Mouse (Mus musculus) myocyte (in vitro differentiated cells): ENCODE data around the gene Tnxb.

Experiments used
- POLR2A ChIP-seq: IDR thresholded peaks from one replicate; pipeline ENCODE4 v1.6.1; 2011; ENCODE audit warnings: low read depth, mild to moderate bottlenecking, control low read depth, moderate library complexity; ENCODE audit not compliant: insufficient read length
- SRF ChIP-seq: IDR thresholded peaks from one replicate; pipeline ENCODE4 v1.6.1; 2011; ENCODE audit warnings: low read depth; ENCODE audit not compliant: control insufficient read depth, insufficient read length

DNA sequence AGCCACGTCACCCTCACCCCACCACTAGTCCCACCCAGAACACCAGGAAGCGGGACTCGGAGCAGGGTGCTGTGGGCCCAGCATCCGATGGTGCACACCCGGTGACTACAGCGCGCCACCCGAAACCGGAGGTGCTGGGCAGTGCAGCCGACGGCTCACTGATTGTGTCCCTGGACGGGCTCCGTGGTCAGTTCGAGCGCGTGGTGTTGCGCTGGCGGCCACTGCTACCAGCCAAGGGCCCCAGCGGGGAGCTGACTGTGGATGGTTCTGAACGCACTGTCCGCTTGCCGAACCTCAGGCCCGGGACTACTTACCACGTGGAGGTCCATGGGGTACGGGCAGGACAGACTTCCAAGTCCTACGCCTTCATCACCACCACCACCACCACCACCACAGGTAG lies 9.9 kb downstream of the Tnxb start:
- TF ChIP-seq POLR2A (no peak), SRF (no peak)
